Mouse (Mus musculus): ENCODE data around the gene Tjp3.

DNA sequence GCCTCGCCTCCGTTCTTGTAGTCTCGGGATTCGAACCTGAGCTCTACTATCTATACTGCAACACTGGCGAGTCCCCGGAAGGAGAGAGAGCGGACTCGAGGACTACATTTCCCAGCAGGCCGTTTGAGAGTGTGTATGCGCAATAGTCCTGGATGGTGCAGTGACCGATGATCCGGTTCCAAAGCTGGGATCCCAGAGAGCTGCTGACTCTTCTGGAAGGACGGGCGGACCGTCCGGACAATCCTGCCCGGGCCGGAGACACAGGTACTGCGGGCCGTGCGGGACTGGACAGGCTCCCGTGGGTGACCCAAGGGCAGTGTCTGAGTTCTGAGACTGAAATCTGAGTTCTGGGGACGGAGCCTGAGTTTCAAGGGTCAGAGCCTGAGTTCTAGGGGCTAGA lies 23.3 kb downstream of the Tjp3 start:
- TF ChIP-seq EP300 (optimal IDR thresholded peaks at IDR 0.05), result no peak
- no peak for TF ChIP-seq CTCF (IDR thresholded peaks at IDR 0.05; ENCODE audit: low read depth)
